Mouse (Mus musculus) kidney, postnatal 10 days (tissue): Measurements from ENCODE around the gene Xpo4.

Experiments
- DNase-seq: peaks from one replicate; pipeline ENCODE4 v3.0.0; 2021; ENCODE audit warnings: mixed read lengths

Xpo4 gene

DNA sequence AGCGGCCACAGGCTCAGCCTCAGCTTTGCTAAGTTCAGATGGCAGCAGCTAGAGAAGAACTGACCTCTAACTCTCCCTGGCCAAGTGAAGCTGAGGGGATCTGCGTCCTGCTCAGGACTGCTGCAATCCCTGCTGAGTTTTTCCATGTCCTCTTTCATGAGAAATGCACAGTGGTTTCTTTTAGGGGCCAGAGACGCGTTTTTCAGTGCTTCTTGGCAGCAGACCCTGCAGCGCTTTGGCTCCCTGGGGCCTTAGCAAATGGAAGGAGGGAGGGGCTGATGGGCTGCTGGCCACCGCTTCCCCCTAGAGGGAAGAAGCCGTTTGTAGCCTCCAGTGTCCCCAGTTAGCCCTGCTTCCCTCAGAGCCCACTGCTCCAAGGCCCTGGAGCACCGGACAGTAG is 130.3 kb downstream of the Xpo4 start:
- DNase-seq: peak; percentile 77

DNA sequence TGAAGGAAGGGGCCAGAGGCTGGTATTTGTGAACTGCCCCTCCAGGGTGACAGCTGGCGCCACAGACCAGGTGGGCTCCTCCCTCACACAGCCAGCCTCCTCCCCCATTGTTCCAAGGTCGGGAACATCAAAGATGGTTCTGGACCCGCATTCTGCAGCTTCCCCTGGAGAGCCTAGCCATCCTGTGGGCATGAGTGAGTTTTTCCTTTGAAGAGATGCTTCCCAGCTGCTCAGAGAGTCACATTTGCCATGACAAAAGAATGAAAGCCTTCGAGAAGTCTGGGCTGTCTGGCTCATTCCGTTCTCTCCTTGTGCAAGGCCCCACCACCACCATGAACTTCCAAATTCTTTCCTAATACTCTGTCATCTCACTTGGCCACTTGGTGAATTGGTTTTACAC is 130.9 kb downstream of the Xpo4 start:
- DNase-seq: no peak

DNA sequence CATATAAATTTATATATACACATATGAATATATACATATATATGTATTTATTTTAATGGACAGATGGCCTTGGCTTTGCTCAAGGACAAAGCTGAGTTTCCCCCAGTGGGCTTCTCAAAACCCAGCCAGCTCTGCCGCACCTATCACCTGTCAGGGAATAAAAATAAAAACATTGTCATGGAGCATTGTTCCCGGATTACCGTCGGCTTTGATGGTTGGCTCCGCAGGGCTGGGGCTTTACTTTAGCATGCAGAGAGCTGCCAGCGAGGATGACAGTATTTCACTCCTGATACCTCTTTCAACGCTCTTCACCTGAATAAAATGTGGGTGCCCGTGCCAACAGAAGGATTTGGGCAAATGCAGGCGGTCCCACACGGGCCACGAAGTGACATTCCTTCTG is 131.4 kb downstream of the Xpo4 start:
- DNase-seq: no peak

DNA sequence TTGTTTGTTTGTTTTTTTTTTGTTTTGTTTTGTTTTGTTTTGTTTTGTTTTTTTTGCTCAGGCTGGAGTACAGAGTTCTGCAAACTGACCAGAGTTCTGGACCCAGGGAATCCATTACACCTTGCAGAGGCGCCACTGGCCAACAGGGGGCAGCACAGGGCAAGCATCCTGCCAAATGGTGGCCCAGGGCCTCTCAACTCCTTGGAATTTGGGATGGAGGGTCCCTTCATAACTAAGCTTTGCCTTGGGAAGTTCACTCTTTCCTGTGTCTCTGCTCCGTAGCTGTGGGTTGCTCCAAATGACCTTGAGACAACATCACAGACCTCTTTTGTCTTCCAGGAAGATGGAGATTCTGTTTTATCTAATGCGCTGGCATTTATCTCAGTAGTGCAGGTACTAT is 132.0 kb downstream of the Xpo4 start:
- peak; percentile 79 for DNase-seq

DNA sequence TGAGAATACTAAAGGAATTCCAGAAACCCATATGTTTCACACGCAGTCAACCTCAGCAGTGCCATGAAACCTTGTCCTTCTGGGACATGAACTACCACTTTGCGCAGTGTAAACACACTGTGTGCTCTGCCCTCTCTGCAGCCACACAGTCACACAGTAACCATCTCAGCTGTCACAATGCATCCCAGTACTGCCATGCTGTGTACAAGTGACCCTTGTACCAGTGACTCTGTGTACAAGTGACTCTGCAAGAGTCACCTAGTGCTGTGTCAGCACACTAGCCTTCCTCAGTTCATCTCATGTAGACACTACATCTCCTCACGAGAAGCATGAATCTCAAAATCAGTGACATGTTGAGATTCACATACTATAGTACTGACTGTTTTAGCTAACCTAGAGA is 132.7 kb downstream of the Xpo4 start:
- no peak for DNase-seq

DNA sequence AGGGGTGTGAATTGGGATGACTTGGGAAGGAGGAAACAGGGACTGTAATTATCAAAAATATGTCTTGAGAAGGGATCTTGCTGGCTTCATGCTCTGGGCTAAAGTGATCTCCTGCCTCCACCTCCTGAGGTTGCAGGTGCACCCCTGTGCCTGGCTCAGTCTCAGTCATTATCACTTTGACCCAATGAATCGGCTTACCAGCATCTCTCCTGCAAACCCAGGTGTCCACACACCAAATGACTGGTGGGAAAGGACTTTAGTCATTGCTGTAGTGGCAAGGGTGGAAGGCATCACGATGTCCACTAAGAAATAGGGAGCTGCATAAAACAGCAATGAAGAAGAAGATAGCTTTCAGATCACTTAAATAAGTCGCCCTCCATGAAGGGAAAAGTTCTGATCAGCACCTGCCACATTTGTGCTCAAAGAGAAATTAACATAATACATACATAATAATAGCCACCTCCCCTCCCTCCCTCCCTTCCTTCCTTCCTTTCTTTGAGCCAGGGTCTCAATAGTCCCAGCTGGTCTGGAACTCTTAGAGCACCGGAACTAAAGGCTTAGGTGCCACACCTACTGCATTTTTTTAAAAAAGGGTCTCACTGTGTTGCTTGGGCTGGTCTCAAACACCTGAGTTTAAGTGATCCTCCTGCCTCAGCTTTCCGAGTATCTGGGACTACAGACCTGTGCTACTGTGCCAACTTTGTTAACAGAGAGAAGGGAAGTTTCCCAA is 135.3 kb downstream of the Xpo4 start:
- no peak for DNase-seq

DNA sequence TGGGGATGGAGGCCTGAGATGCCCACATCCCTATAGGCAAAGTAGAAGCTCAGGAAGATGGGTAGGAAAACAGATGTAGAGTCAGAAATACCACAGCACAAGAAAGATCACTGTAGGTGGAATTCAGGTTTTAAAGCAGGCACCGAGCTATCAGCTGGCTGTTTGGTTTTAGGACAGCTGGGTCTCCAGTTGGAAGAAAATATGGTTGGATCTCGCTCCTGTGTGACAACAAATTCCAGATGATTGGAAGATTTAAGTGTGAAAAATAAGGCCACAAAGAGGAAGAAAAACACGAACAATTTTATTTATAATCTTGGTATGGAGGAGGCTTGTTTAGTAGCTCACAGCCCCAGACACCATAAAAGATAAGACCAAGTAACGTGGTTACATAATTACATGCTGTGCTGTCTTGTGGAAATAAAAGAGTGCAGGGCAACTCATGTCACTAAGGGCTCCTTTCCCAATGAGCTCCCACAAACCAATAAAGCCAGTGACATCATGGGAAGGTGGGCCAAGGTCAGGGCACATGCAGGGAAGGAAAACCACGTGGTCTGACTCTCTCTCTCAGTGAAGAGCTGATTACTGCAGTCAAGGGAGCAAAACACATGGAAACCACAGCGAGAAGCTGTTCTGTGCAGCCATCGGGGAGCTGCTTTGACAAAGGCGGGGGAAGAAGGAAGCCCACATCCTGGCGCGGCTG is 136.0 kb downstream of the Xpo4 start:
- DNase-seq: peak; percentile 49

DNA sequence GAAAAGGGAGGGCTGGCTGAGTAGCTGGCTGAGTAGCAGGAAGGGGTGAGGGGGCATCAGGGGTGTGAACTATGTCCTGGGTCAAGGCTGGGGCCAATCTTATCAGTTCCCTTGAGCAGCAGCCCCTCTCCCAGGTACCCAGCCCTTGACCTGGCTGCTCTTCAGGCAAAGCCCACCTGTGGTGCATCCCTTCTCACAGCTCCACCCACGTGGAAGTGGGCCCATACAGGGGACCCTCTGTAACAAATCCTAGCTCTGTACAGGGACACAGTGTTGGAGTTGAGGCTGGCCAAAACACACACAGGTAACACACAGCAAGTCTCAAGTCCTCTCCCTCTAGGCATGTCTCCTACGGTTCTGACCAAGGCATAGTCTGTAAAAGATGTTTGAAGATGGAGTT is 137.6 kb downstream of the Xpo4 start:
- no peak for DNase-seq
